ENCODE assay signal across 7 mouse cellular contexts in genomic region chr6:48626984-48627383, GRCm38 (mm10). TPM values are rescaled to one million over a fixed set of nuclear protein-coding genes. Genes with fewer than 3 reads are reported as not detected.
A peak's percentile ranks its signal among the peaks of the same experiment; 100 is the strongest.
DNase-seq lines count a peak whose midpoint lies in the region; ATAC-seq lines count a peak whose summit lies in the region.

No protein-coding gene starts in this region.

- H3K9ac ChIP-seq in hindbrain, embryonic 14.5 days = peak overlapping the region; percentile 60

- peak; percentile 77 for DNase-seq in adrenal gland, adult 2 months
- peak; percentile 59 to 67 for DNase-seq in cerebellum, postnatal 10 days
- DNase-seq in gastrocnemius, adult 18-20 months (ENCODE audit: low spot score) = peak; percentile 38
- DNase-seq in hindbrain, embryonic 14.5 days (ENCODE audit: low spot score) = peak; percentile 45
- peak; percentile 56 to 70 for DNase-seq in layer of hippocampus, postnatal 36 days
- DNase-seq in lung, postnatal 14 days = peak; percentile 16
- DNase-seq in right cerebral cortex, postnatal 25 days = peak; percentile 80

- H3K4me1 ChIP-seq in hindbrain, embryonic 14.5 days (replicated peaks; ENCODE audit: control insufficient read depth, insufficient read depth, low read length) = peaks cover 12% of the 10 kb centered on the region

- H3K4me3 ChIP-seq in hindbrain, embryonic 14.5 days (replicated peaks; ENCODE audit: low read length) = peak overlapping the region; percentile 49

- peak overlapping the region; percentile 76 for H3K4me2 ChIP-seq in hindbrain, embryonic 14.5 days (replicated peaks)

- H3K27me3 ChIP-seq in hindbrain, embryonic 14.5 days (ENCODE audit: control insufficient read depth, insufficient read depth, low read length) = peaks cover 18% of the 10 kb centered on the region

- under 1% methylated on average over 32 of the region's 32 CpGs for WGBS in hindbrain, embryonic 14.5 days

- no peak overlapping the region for H3K27ac ChIP-seq in hindbrain, embryonic 14.5 days

- H3K36me3 ChIP-seq in hindbrain, embryonic 14.5 days (replicated peaks; ENCODE audit: control insufficient read depth, insufficient read depth) = 0 out of 2 replicates have a peak, but pooled peaks cover 2% of the 10 kb centered on the region

- ATAC-seq in hindbrain, embryonic 14.5 days (ENCODE audit: low FRiP score) = no peak

- H3K9me3 ChIP-seq in hindbrain, embryonic 14.5 days (ENCODE audit: control insufficient read depth, low read length) = no peaks in the 10 kb centered on the region

RNA-seq across cellular contexts. Expression of gene AI854703, which starts 0.4 kb away (rescaled TPM):
- 1 to 10 TPM; 1.9 to 2.0 TPM for total RNA-seq in adrenal gland, adult 2 months (2021)
- 6.0 and 7.6 TPM in 2 replicates for polyA plus RNA-seq in adrenal gland, adult 2 months (2012; rRNA removed)
- under 1 TPM; 0.76 to 0.78 TPM for total RNA-seq in gastrocnemius, adult 18-20 months (2021)
- 23.1 and 25.7 TPM in 2 replicates for polyA plus RNA-seq in hindbrain, embryonic 14.5 days (2014; fragmentation: Nextera tagmentation; extraction: Ambion mirVana)
- total RNA-seq in layer of hippocampus, postnatal 36 days (2021) = 10 to 100 TPM; 13.4 to 14.5 TPM

RNA-seq across cellular contexts. Expression of gene Gimap8, which starts 20.1 kb away (rescaled TPM):
- total RNA-seq in adrenal gland, adult 2 months (2021) = 10 to 100 TPM in 1 of 2 experiments, 1 to 10 TPM in 1; 7.8 to 12.6 TPM
- 1.2 and 1.5 TPM in 2 replicates for polyA plus RNA-seq in adrenal gland, adult 2 months (2012; rRNA removed)
- total RNA-seq in gastrocnemius, adult 18-20 months (2021) = 1 to 10 TPM; 1.3 to 2.5 TPM
- polyA plus RNA-seq in hindbrain, embryonic 14.5 days (2014; fragmentation: Nextera tagmentation; extraction: Ambion mirVana) = 0.12 and 0.16 TPM in 2 replicates
- 1 to 10 TPM in 1 of 2 experiments, under 1 TPM in 1; 0.52 to 1.1 TPM for total RNA-seq in layer of hippocampus, postnatal 36 days (2021)

RNA-seq across cellular contexts. Expression of gene Zfp775, which starts 25.1 kb away (rescaled TPM):
- total RNA-seq in adrenal gland, adult 2 months (2021) = 1 to 10 TPM; 7.4 to 8.7 TPM
- 14.8 and 16.8 TPM in 2 replicates for polyA plus RNA-seq in adrenal gland, adult 2 months (2012; rRNA removed)
- 1 to 10 TPM; 8.8 TPM for total RNA-seq in gastrocnemius, adult 18-20 months (2021)
- polyA plus RNA-seq in hindbrain, embryonic 14.5 days (2014; fragmentation: Nextera tagmentation; extraction: Ambion mirVana) = 11.8 and 13.6 TPM in 2 replicates
- total RNA-seq in layer of hippocampus, postnatal 36 days (2021) = 1 to 10 TPM; 6.3 to 7.7 TPM

RNA-seq across cellular contexts. Expression of gene Gm44965, which starts 33.2 kb away (rescaled TPM):
- not detected for total RNA-seq in adrenal gland, adult 2 months (2021)
- not detected in 2 replicates for polyA plus RNA-seq in adrenal gland, adult 2 months (2012; rRNA removed)
- total RNA-seq in gastrocnemius, adult 18-20 months (2021) = not detected
- 0.74 and 0.78 TPM in 2 replicates for polyA plus RNA-seq in hindbrain, embryonic 14.5 days (2014; fragmentation: Nextera tagmentation; extraction: Ambion mirVana)
- total RNA-seq in layer of hippocampus, postnatal 36 days (2021) = not detected

RNA-seq across cellular contexts. Expression of gene Repin1, which starts 33.3 kb away (rescaled TPM):
- total RNA-seq in adrenal gland, adult 2 months (2021) = 10 to 100 TPM; 55.6 to 67.5 TPM
- 127 and 152 TPM in 2 replicates for polyA plus RNA-seq in adrenal gland, adult 2 months (2012; rRNA removed)
- 10 to 100 TPM; 30.6 to 31.9 TPM for total RNA-seq in gastrocnemius, adult 18-20 months (2021)
- polyA plus RNA-seq in hindbrain, embryonic 14.5 days (2014; fragmentation: Nextera tagmentation; extraction: Ambion mirVana) = 37.4 and 41.7 TPM in 2 replicates
- 10 to 100 TPM; 43.6 to 47.5 TPM for total RNA-seq in layer of hippocampus, postnatal 36 days (2021)

Comparison
In these comparisons a context has a peak if more than half of its experiments do, and no peak if none do; other contexts are left out.
1. DNase-seq: peak in every context shown above with its lines; median percentile 80 in right cerebral cortex, postnatal 25 days; 77 in adrenal gland, adult 2 months; 63 in cerebellum, postnatal 10 days; 63 in layer of hippocampus, postnatal 36 days; 45 in hindbrain, embryonic 14.5 days; 38 in gastrocnemius, adult 18-20 months; 16 in lung, postnatal 14 days.
2. RNA of gene AI854703, which starts 0.4 kb away (total RNA-seq): 13.4 to 14.5 TPM in layer of hippocampus, postnatal 36 days; 1.9 to 2.0 TPM in adrenal gland, adult 2 months and 0.76 to 0.78 TPM in gastrocnemius, adult 18-20 months; every median in the first group is over 4 times any median in the second.